Mouse (Mus musculus) embryonic stem cell, embryonic (primary cell): ENCODE measurements around the gene Mipep.

Source experiments
- CTCF ChIA-PET, 4 experiments: fragments of 300-600 bp in 2 of 4; fragments of 350-600 bp in 2 of 4; sonication (Branson Sonifier 250); formaldehyde crosslinking; loops; one replicate each; lab custom pipeline; 2022; ENCODE audit warnings: inconsistent platforms in 2 of 4; lab: Charles Lee
- POLR2A ChIA-PET, 4 experiments: fragments of 300-600 bp in 2 of 4; fragments of 350-600 bp in 2 of 4; sonication (Branson Sonifier 250); formaldehyde crosslinking; loops; one replicate each; lab custom pipeline; 2022; ENCODE audit warnings: antibody characterized with exemption in 4 of 4, inconsistent platforms in 1 of 4; lab: Charles Lee

Gene Mipep

DNA sequence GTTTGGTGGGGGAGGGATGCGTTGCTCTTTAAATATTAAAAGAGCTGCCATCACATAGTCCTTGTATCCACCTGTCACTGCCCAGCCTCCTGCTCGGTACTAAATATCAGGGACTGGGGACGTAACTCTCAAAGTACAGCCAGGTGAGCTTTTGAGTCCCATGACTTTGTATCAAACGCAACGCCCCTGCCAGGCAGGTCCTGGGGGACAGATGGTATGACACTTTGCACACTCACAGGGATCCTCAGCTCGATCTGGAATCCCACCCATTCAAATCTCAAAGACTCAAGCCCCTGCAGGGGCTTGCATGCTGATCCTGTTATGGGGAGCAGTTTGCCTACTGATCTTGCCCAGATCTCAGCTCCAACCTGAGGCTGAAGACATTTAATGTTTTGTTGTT lies 13.8 kb upstream of the Mipep start:
- POLR2A ChIA-PET: interaction anchor here (0.6 to 2.4 kb wide), 8 partner anchors 9 to 284 kb away, joined by 3 to 7 read pairs (median 4); partner anchors contain the start of gene Mipep (in 1 of the 4)
- CTCF ChIA-PET: interaction anchor here (0.5 to 3.7 kb wide), 88 partner anchors 8 to 911 kb away, joined by 3 to 52 read pairs (median 4); partner anchors contain the start of genes Mipep (in 4 of the 4), Kpna3 (in 1 of the 4), Sacs (in 1 of the 4) and Spata13 (in 1 of the 4)

DNA sequence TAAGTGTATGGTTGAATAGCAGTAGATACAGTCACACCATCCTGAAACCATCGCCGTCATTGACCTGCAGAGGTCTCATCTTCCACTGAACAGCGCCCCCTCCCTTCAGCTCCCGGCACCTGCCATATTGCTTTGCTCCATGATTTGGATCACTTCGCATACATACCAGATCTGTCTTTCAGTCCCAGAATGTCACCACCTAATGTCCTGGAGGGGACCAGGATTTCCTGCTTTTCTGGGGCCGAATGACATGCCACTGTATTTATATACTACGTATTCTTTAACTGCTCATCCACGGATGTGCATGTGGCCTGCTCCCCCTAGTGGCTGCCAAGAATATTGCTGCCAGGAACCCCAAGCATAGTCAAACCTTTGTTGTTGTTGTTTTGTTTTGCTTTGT lies 13.3 kb upstream of the Mipep start:
- ChIA-PET POLR2A (interaction anchor here in 2 of 4 experiments (1.0 to 2.4 kb wide), 4 partner anchors 10 to 35 kb away, joined by 3 to 7 read pairs (median 5); partner anchors contain the start of gene Mipep (in 1 of the 2)), CTCF (interaction anchor here (0.5 to 3.7 kb wide), 96 partner anchors 9 to 1728 kb away, joined by 3 to 52 read pairs (median 4); partner anchors contain the start of genes Mipep (in 4 of the 4), Kpna3 (in 1 of the 4), Sacs (in 1 of the 4) and Spata13 (in 1 of the 4))

DNA sequence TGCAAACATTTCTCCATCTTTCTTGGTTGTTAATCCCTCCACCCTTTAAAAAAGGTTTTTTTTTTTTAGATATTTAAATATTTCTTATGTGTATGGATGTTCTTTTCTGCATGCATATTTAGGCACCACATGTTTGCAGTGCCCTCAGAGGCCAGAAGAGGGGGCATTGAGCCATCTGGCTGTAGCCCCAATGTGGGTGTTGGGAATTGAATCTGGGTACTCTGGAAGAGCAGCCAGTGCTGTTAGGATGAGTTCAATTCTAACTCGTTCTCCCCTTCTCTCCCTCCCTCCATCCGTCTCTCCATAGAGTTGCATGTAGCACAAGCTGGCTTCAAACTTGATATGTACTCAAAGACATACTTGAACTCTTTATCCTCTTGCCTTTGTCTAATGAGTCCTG lies 10.9 kb upstream of the Mipep start:
- CTCF ChIA-PET: interaction anchor here in 1 of 4 experiments (0.6 kb wide), 1 partner anchor 396 kb away, joined by 3 read pairs; no protein-coding TSS in a partner anchor

DNA sequence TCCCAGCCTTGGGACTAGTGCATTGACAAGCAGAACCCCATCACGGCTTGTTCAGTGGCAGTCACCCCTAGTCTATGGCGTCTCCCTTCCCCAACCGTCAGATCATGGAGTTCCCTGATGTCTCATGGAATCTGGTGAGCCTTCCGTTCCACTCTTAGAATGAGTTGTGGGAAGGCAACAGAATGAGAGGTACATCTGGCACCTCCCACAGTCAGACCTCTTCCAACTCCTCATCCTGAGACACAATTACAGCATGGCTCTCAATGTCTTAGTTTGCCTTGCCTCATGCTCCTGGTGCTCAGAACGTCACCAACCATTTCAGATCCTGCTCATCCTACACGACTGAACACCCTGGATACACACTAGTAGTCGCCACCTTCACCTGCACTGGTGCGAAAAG lies 7.9 kb upstream of the Mipep start:
- ChIA-PET POLR2A (no interaction called here), CTCF (interaction anchor here in 1 of 4 experiments (1.2 kb wide), 1 partner anchor 263 kb away, joined by 6 read pairs; no protein-coding TSS in a partner anchor)

More for the DNA sequence above, 10.9 kb upstream of the Mipep start:
- POLR2A ChIA-PET: no interaction called here

DNA sequence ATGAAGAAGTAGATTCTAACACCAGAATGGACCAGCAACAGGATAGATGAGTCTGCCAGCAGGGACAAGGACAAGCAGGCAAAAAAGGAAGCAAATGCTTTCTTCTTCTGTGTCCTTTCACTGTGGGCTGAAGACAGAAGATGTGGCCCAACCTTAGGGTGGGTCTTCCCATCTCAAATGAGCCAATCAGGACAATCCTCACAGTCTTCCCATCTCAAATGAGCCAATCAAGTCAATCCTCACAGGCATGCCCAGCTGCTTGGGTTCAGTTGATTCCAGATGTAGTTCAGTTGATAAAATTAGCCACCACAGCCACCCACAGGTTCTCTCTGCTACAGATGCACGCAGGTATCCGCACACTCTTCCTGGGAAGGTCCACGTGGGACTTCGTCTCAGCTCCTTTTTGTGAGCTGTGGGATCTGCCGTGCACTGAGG lies 6.9 kb upstream of the Mipep start:
- CTCF ChIA-PET: interaction anchor here in 1 of 4 experiments (0.6 to 1.2 kb wide), 2 partner anchors 22 to 264 kb away, joined by 5 to 6 read pairs; no protein-coding TSS in a partner anchor
- POLR2A ChIA-PET: interaction anchor here in 2 of 4 experiments (0.7 to 1.9 kb wide), 3 partner anchors 12 to 59 kb away, joined by 3 to 11 read pairs (median 10); no protein-coding TSS in a partner anchor

DNA sequence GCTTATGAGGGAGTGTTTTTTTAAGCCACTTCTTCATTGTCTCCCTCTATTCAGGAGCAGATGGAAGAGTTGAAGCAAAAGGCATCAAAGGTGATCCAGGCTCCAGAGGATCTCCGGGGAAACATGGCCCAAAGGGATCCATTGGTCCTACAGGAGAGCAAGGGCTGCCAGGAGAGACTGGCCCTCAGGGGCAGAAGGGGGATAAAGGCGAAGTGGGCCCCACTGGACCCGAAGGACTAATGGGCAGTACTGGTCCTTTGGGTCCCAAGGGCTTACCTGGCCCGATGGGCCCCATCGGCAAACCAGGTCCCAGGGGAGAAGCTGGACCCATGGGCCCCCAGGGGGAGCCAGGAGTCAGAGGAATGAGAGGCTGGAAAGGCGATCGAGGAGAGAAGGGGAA lies 5.2 kb upstream of the Mipep start:
- POLR2A ChIA-PET: no interaction called here
- CTCF ChIA-PET: interaction anchor here in 2 of 4 experiments (0.5 to 1.0 kb wide), 4 partner anchors 8 to 906 kb away, joined by 3 to 5 read pairs (median 4); no protein-coding TSS in a partner anchor

DNA sequence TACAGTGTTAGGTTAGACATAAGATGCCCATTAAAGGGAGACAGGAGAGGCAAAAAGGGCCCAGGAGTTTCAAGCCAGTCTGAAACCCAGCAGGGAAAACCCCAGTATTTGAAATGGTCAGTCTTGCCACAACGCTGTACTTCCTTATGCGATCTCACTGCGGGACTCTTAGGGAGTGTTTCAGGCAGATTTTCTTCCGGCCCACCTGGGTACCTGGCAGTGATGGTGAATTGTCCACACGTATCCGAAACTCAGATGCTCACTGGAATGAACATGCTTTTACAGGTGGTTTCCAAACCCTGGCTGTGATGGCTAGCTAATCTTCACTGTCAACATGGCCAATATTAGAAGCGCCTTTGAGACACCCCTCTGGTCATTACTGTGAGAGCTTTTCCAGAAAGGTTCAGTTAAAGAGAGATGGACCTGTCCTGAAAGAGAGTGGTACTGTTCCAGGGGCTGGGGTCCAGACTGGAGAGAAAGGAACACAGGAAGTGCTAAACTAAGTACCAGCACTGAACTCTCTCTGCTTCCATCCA lies 2.2 kb upstream of the Mipep start:
- POLR2A ChIA-PET: interaction anchor here in 2 of 4 experiments (0.9 to 1.1 kb wide), 3 partner anchors 13 to 200 kb away, joined by 3 read pairs; no protein-coding TSS in a partner anchor
- CTCF ChIA-PET: interaction anchor here in 2 of 4 experiments (0.8 to 6.1 kb wide), 9 partner anchors 9 to 512 kb away, joined by 3 to 52 read pairs (median 4); no protein-coding TSS in a partner anchor

DNA sequence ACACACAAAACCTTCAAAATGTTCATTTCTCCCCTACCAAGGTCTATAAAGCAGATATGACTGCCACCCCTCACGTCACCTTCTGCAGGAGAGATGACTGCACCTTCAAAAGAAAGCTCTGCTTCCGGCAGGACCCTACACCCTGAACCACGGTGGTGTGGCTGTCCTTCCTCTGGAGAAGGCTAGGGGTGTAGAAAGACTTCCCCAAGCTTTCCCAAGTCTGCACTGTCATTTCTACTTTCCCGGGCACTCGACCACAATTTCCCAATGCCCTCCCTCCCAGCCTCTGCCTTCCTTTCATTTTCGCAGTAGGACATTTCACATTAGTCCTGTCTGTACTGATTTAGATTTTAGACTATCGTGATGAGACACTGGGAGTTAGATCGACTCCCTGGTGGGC lies 1.2 kb upstream of the Mipep start:
- ChIA-PET POLR2A (interaction anchor here in 1 of 4 experiments (0.5 to 0.9 kb wide), 2 partner anchors 199 to 389 kb away, joined by 3 read pairs; no protein-coding TSS in a partner anchor), CTCF (interaction anchor here (0.6 to 6.1 kb wide), 11 partner anchors 8 to 511 kb away, joined by 3 to 52 read pairs (median 4); no protein-coding TSS in a partner anchor)

DNA sequence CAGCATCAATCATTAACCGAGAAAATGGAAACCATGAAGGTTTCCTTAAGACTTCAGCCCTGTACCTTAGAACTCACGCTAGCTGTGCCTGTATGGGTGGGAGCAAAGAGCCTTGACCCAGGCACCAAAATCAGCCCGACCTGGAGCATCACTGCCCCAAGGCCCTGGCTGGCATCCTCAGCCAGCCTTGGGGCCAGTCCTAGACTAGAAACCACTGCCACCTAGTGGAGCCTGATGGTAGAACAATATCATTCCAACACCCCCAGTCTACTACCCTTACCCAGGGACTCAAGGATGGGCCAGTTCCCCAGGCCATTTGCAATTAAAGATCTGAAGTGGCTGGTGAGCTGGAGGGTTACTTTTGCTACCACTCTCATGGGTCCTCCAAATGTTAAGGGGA lies 5.7 kb downstream of the Mipep start:
- ChIA-PET CTCF (interaction anchor here in 3 of 4 experiments (1.5 to 2.4 kb wide), 7 partner anchors 10 to 504 kb away, joined by 3 to 9 read pairs (median 6); no protein-coding TSS in a partner anchor), POLR2A (interaction anchor here in 1 of 4 experiments (1.3 to 1.5 kb wide), 3 partner anchors 14 to 277 kb away, joined by 3 to 4 read pairs (median 3); no protein-coding TSS in a partner anchor)

DNA sequence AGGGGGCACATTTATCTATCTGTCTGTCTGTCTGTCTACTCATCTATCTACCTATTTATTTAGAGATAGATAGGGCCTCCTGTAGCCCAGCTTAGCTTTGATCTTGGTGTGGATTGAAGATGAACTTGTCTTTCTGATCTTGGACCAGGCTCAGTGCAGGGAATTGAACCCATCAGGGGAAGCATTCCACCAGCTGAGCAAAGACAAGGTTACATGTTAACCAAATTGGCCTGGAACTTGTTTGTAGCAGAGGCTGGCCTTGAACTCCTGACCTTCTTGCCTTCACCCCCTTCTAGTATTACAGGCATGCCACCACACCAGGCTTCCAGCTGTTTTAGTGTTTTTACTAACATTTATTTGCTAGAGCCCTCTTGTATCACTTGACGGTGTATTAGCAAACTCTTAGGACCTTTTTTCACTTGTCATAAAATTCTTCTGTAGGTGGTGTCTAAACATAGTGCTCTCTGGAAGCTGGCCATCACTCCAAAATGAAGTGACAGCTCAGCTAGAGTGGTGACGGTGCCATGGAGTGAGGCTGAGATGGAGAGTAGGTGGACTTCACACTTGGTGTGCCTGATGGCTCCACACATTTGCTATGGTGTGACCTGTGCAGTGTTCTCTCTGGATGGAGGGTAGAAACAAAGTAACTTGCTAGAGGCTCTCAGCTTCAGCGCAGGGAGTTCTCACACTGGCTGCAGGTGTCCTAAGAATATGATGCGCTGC lies 12.4 kb downstream of the Mipep start:
- CTCF ChIA-PET: interaction anchor here in 2 of 4 experiments (0.9 to 1.7 kb wide), 4 partner anchors 12 to 498 kb away, joined by 3 to 4 read pairs (median 4); partner anchors contain the start of gene Mipep (in 2 of the 2)
- POLR2A ChIA-PET: no interaction called here

DNA sequence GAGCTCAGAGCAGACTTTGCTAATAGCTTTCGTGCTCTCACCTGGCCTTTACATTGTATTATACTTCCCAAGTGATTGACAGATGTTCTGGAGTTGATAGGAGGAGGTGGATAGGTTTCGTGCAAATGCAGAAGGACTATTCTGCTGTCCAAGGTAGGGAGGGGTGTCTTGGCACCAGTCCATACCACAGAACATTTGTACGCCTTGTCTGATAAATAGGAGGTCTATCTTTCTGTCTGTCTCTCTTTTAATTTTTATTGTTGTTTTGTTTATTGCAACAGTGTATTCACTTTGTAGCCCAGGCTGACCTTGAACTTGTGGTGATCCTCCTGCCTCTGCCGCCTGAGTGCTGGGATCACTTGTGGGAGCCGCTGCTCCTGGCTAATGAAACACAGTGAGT lies 13.2 kb downstream of the Mipep start:
- CTCF ChIA-PET: interaction anchor here in 1 of 4 experiments (1.0 to 1.1 kb wide), 2 partner anchors 13 to 497 kb away, joined by 3 to 4 read pairs; partner anchors contain the start of gene Mipep
- POLR2A ChIA-PET: no interaction called here

DNA sequence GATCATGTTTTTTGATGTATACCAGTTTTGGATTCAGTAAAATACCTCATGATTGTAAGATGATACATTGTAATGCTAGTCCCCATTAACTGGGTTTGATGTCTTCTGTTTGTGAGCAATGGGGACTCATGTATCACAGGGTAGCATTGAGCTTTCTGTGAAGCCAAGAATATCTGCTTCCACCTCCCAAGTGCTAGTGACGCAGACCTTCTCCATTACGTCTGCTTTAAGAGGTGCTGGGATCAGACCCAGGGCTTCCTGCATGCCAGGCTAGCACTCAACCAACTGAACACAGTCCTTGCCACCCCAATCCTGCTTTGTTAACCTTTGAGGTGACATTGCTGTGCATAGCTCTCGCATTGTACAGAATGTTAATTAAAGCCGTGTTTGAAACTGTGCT lies 14.3 kb downstream of the Mipep start:
- POLR2A ChIA-PET: no interaction called here
- CTCF ChIA-PET: interaction anchor here (0.6 to 3.7 kb wide), 12 partner anchors 14 to 497 kb away, joined by 3 to 27 read pairs (median 8); partner anchors contain the start of gene Mipep (in 1 of the 4)

DNA sequence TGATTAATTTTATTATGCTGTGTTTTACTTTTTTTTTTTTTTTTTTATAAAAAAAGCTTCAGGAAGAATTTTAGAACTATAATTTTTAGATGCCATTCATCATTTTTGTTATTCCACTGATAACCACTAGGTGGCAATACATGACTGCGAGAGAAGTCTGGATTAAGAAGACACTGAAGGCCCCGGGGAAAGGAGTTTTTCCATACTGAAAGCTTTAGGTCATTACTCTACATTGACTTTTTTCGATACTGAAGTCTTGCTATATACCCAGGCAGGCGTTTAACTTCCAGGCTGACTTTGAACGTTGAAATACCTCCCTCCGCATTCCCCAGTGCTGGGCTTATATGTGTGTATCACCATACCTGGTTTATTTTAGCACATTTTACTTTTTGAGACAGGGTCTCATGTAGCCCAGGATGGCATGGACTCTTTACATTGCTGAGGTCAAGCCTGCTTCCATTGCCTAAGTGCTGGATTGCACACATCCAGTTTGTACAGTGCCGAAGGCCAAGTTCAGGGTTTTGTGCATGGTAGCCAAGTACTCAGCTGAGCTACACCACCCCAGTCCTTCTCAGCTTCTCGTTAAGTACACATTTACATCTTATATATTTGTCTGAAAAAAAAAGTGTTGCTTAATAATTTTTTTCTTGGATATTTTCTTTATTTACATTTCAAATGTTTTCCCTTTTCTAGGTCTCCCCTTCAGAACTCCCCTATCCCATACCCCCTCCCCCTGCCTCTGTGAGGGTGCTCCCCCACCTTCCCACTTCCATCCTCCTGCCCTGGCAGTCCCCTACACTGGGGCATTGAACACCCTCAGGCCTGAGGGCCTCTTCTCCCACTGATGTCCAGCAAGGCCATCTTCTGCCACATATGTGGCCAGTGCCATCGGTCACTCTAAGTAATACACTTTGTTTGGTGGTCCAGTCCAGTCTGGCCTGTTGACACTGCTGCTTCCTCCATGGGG lies 15.7 kb downstream of the Mipep start:
- ChIA-PET CTCF (interaction anchor here (0.6 to 3.7 kb wide), 46 partner anchors 9 to 1554 kb away, joined by 3 to 27 read pairs (median 4); partner anchors contain the start of gene Mipep (in 2 of the 4)), POLR2A (interaction anchor here (0.7 to 1.3 kb wide), 5 partner anchors 15 to 531 kb away, joined by 3 to 4 read pairs (median 3); partner anchors contain the start of gene Mipep (in 1 of the 4))

DNA sequence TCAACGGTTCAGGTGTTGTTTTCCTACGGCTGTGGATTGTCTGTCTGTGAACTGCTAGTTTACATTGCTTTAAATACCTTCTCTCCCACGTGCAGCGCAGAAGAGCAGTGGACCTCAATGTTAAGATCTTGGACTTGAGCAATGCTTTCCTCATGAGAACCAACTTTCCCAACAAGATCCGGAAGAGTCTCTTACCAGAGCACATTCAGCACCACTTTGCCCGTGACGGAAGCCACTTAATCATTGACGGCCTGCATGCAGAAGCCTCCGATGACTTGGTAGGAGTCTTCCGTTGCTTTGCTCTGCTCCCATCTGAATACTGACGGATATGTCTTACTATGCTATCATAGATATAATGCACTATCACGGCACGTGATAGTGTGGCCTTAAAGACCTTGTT lies 17.7 kb downstream of the Mipep start:
- ChIA-PET POLR2A (interaction anchor here in 1 of 4 experiments (1.2 kb wide), 1 partner anchor 16 kb away, joined by 3 read pairs; no protein-coding TSS in a partner anchor), CTCF (interaction anchor here in 1 of 4 experiments (1.3 kb wide), 1 partner anchor 492 kb away, joined by 3 read pairs; no protein-coding TSS in a partner anchor)

DNA sequence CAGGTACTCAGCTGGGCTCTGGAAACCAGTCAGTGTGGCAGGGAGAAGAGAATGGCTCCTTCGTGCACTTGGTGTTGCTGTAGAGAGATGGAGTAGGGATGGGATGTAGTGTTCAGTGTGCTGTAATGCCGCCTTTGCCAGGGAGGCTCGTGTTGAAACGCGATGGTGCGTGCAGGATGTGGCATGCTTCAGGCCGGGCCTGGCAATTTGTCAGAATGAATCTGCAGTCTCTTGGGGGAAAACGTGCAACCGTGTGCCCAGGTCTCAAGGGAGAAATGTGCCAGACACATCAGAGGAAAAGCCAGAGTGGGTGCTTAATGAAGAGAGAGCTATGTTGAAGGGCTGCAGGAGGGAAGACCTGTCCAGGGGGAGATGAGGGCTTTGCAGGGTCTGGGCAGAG lies 20.6 kb downstream of the Mipep start:
- ChIA-PET POLR2A (interaction anchor here in 1 of 4 experiments (0.8 to 1.4 kb wide), 2 partner anchors 10 to 177 kb away, joined by 3 to 5 read pairs; no protein-coding TSS in a partner anchor), CTCF (interaction anchor here in 3 of 4 experiments (0.7 to 3.3 kb wide), 3 partner anchors 10 to 489 kb away, joined by 3 to 13 read pairs (median 8); no protein-coding TSS in a partner anchor)

DNA sequence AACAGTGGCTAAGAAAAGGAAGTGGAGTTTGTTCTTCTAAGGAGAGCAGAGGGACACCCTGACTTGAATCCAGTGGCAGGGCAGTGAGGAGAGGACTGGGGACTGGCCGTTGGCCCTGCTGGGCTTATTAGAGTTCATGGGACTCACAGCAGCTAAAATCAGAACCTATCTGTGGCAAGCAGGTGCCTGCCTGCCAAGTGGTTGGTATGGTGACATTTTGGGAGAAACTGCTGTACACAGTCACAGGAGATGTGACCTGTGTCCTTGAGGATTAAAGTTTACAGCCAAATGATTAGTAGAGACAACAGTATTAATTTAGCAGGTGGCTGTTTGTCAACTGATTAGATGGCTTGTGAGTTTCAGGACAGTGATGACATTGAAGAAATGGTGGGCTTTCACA lies 21.5 kb downstream of the Mipep start:
- POLR2A ChIA-PET: no interaction called here

DNA sequence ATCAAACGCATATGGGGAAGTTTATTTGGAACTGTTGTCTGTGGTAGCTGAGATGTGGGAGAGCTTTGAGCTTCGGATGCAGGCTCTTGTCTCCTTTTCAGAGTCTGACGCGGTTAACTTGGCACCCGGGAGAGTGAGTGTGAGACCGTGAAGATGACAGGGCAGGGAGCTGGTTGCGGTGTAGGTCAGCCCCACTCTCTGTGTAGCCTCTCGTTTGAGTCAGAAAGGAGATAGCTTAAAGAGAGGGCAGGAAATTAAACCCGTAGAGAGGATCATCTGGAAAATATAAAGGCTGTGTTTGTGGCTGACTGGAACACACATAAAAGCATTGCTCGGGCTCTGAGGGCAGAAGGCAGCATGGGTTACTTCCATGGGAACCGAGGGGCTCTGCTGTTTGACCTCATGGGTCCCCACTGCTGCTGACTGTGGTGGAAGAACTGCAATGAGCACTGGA lies 22.5 kb downstream of the Mipep start:
- CTCF ChIA-PET: interaction anchor here in 1 of 4 experiments (1.2 kb wide), 1 partner anchor 470 kb away, joined by 3 read pairs; no protein-coding TSS in a partner anchor

More for the DNA sequence above, 21.5 kb downstream of the Mipep start:
- CTCF ChIA-PET: no interaction called here

More for the DNA sequence above, 22.5 kb downstream of the Mipep start:
- POLR2A ChIA-PET: no interaction called here
